Mouse (Mus musculus): ENCODE results near the gene Zfp14. TPM values are rescaled to one million over a fixed set of nuclear protein-coding genes. Genes with fewer than 3 reads are reported as not detected.
A peak's percentile ranks its signal among the peaks of the same experiment; 100 is the strongest.

The Zfp14 gene
- total and polyA plus RNA-seq, 3 experiments = 0.25 to 0.39 TPM; not detected in 1

DNA sequence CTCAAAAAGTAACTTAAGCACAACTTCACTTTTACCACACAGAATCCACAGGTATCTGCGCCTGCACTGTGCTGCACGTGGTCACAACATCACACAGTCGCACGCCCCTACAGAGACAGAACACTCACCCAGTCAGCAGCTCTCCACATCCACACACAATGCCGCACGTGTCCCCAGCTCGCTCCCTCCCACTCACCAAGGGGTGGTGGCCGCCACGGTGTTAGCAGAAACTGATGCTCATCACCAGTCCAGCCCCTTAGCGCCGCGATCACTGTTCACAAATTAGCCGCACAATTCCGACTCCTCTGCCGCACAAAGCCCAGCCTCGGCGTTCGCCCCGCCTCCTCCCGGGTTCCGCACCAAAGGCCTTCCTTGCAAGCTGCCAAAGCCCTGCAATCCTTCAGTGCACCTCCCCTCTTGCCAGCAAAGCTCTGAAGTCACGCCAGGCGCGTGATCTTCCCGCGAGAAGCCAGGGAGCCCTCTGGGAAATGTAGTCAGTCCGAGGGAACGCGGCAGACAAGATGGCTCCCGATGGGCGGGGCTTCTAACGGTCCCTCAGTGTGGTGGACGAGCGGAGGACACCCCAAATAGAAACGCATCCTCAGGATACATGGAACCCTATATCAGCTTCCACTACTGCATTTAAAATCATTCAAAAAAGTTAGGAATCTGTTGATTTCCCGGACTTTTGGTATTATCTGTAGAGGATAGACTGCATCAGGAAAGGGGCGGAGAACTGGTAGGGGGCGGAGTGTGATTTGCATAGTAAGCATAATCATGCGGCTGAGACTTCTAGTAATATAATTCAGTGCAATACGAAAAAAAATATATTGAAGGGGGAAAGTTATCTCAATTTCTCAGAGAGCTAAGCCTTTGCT lies 39.2 kb upstream of the Zfp14 start, which contains the start of the genes Gm26920 and Zfp566 (continued):
- TF ChIP-seq MEF2A (IDR thresholded peaks at IDR 0.05; ENCODE audit: extremely low read depth, insufficient replicate concordance, low read depth, low read length, poor library complexity, severe bottlenecking) = 0 out of 2 replicates have a peak, but pooled peaks have one; percentile 12
- peak; percentile 57; the same call in 1 of the 2 replicates for TF ChIP-seq POLR2AphosphoS2 (IDR thresholded peaks at IDR 0.05; ENCODE audit: low read length)
- TF ChIP-seq KAT2A (conservative IDR thresholded peaks at IDR 0.05; ENCODE audit: low read depth, low read length) = peak; percentile 91
- TF ChIP-seq TBP (IDR thresholded peaks at IDR 0.05; ENCODE audit: low read depth, low read length) = peak; percentile 47; the same call in 1 of the 2 replicates

- H3K9me3 ChIP-seq (replicated peaks; ENCODE audit: insufficient read depth, low read length) = no peaks in the 10 kb centered on the region
- H3K79me2 ChIP-seq (ENCODE audit: control insufficient read depth, insufficient read depth, low read length, poor library complexity) = peaks cover 7% of the 10 kb centered on the region
- peak overlapping the region; percentile 58 for H3K9ac ChIP-seq (ENCODE audit: control insufficient read depth, low read depth, low read length, poor library complexity, severe bottlenecking)
- peak; percentile 26 for DNase-seq (ENCODE audit: low read depth, low spot score)
- peaks cover 1 to 8% of the 10 kb centered on the region in 2 experiments; a peak in 2 of 4 replicates for H3K36me3 ChIP-seq (ENCODE audit: control insufficient read depth in 1 of 2, insufficient read depth in 2 of 2, low read length in 2 of 2)
- H3K27me3 ChIP-seq (ENCODE audit: control insufficient read depth in 1 of 2, insufficient read depth in 2 of 2, low read length in 2 of 2) = no peaks in the 10 kb centered on the region
- TF ChIP-seq ETS1 (IDR thresholded peaks at IDR 0.05; ENCODE audit: low read depth, low read length) (no peak), MYB (IDR thresholded peaks at IDR 0.05; ENCODE audit: low read depth, low read length) (no peak), MAFK (IDR thresholded peaks at IDR 0.05; ENCODE audit: borderline replicate concordance, low read depth, low read length) (no peak), EP300 (IDR thresholded peaks at IDR 0.05; ENCODE audit: low read depth in 1 of 2, low read length in 2 of 2) (no peak), SIN3A (IDR thresholded peaks at IDR 0.05; ENCODE audit: low read length) (no peak), USF2 (IDR thresholded peaks at IDR 0.05; ENCODE audit: borderline replicate concordance in 1 of 2, insufficient read depth in 1 of 2, low read depth in 1 of 2, low read length in 2 of 2) (no peak), USF1 (IDR thresholded peaks at IDR 0.05; ENCODE audit: low read depth, low read length) (no peak), MXI1 (IDR thresholded peaks at IDR 0.05; ENCODE audit: low read depth, low read length) (no peak), GABPA (IDR thresholded peaks at IDR 0.05; ENCODE audit: low read depth, low read length) (no peak), ZC3H11A (IDR thresholded peaks at IDR 0.05; ENCODE audit: low read depth, low read length) (no peak), RAD21 (IDR thresholded peaks at IDR 0.05; ENCODE audit: low read depth, low read length) (no peak), ZKSCAN1 (IDR thresholded peaks at IDR 0.05; ENCODE audit: low read depth, low read length) (no peak)
- H3K4me3 ChIP-seq (ENCODE audit: control insufficient read depth in 1 of 2, insufficient read depth in 1 of 2, low read depth in 2 of 2, low read length in 2 of 2) = peak overlapping the region; percentile 65 to 70
- H3K27ac ChIP-seq (ENCODE audit: control insufficient read depth, low read depth, low read length) = no peak overlapping the region
- H3K4me1 ChIP-seq (ENCODE audit: control insufficient read depth in 1 of 2, insufficient read depth in 2 of 2, low read length in 2 of 2) = peaks cover 0 to 10% of the 10 kb centered on the region in 2 experiments; a peak in 3 of 4 replicates
These were observed 38.2 kb upstream of the Zfp14 start for GRCm38 (mm10) chr7:30089405-30089804.

All from MEL (cell line).